Mouse (Mus musculus) limb, embryonic 12.5 days (tissue): ENCODE measurements around the gene Zfp398. TPM values are rescaled to one million over a fixed set of nuclear protein-coding genes. Genes with fewer than 3 reads are reported as not detected.

ENCODE experiments used
- ATAC-seq: fragments of 200-750 bp; cut with Nextera tagmentation; 2 replicates; pipeline ENCODE4 v1.8.0; 2017; ENCODE audit warnings: low read depth, moderate TSS enrichment; ENCODE audit not compliant: insufficient number of reproducible peaks, insufficient read depth, low FRiP score, low TSS enrichment
- H3K27ac ChIP-seq: fragments of 300-500 bp; sonication (generic); 2 replicates; pipeline ENCODE4 v1.5.1; 2016; ENCODE audit warnings: mild to moderate bottlenecking, moderate library complexity
- H3K27me3 ChIP-seq: fragments of 300-500 bp; sonication (generic); 2 replicates; pipeline ENCODE4 v1.6.1; 2016; ENCODE audit warnings: mild to moderate bottlenecking, moderate library complexity
- H3K36me3 ChIP-seq: fragments of 300-500 bp; sonication (generic); 2 replicates; pipeline ENCODE4 v1.6.1; 2016; ENCODE audit warnings: mild to moderate bottlenecking, moderate library complexity
- H3K4me1 ChIP-seq: fragments of 300-500 bp; sonication (generic); replicated peaks from 2 replicates; pipeline ENCODE4 v1.6.1; 2016
- H3K4me2 ChIP-seq: fragments of 300-500 bp; sonication (generic); 2 replicates; pipeline ENCODE4 v1.6.1; 2016; ENCODE audit warnings: mild to moderate bottlenecking, moderate library complexity
- H3K4me3 ChIP-seq: fragments of 300-500 bp; sonication (generic); replicated peaks from 2 replicates; pipeline ENCODE4 v1.5.1; 2016; ENCODE audit warnings: mild to moderate bottlenecking
- H3K9ac ChIP-seq: fragments of 300-500 bp; sonication (generic); replicated peaks from 2 replicates; pipeline ENCODE4 v1.6.1; 2016; ENCODE audit warnings: mild to moderate bottlenecking, moderate library complexity
- H3K9me3 ChIP-seq: fragments of 300-500 bp; sonication (generic); 2 replicates; pipeline ENCODE4 v1.6.1; 2016; ENCODE audit warnings: mild to moderate bottlenecking, moderate library complexity
- WGBS: fragments of 180-500 bp; shearing (Covaris S2); methylation state at CpG from one replicate; pipeline ENCODE4 v1.1.7; 2016; 5-methylcytosine and 5-hydroxymethylcytosine counted together
- polyA plus RNA-seq: library from polyadenylated mRNA; unstranded; fragments of >200 nt; fragmentation: Nextera tagmentation; extraction: Ambion mirVana; gene quantifications from 2 replicates; pipeline ENCODE4 v1.2.1, GENCODE M21; 2016

Zfp398 gene
- 10.7 and 11.8 TPM in 2 replicates for polyA plus RNA-seq

GRCm38 (mm10) chr6:47835482-47835983 is at the start of gene Zfp398:
Gene Zfp398 (plus strand): TSS chr6:47835661.
- peak within 1 kb of the TSS; percentile 93 for H3K4me3 ChIP-seq
- peak within 1 kb of the TSS; percentile 94 for H3K9ac ChIP-seq
- 0% methylated on average over 52 of the region's 52 CpGs for WGBS
- peak; percentile 93 for ATAC-seq
- H3K4me1 ChIP-seq, result peaks cover 7% of the 10 kb centered on the region; the same call in 1 of the 2 replicates
- H3K27me3 ChIP-seq, result no peaks in the 10 kb centered on the region
- peak within 1 kb of the TSS; percentile 75 for H3K4me2 ChIP-seq
- H3K27ac ChIP-seq, result peak within 1 kb of the TSS; percentile 96
- H3K36me3 ChIP-seq, result peaks cover 3% of the 10 kb centered on the region; the same call in 1 of the 2 replicates
- H3K9me3 ChIP-seq, result no peaks in the 10 kb centered on the region

- peak; percentile 91 for ATAC-seq
- Histone ChIP-seq H3K4me2 (peak overlapping the region; percentile 56), H3K4me1 (peaks cover 4% of the 10 kb centered on the region), H3K4me3 (peak overlapping the region; percentile 47), H3K9ac (peak overlapping the region; percentile 76), H3K27ac (peak overlapping the region; percentile 94), H3K27me3 (no peaks in the 10 kb centered on the region), H3K36me3 (no peaks in the 10 kb centered on the region), H3K9me3 (no peaks in the 10 kb centered on the region)
- WGBS, result 2% methylated on average over 18 of the region's 18 CpGs
Observed at GRCm38 (mm10) chr6:47787941-47788736, 47.3 kb upstream of the Zfp398 start.

DNA sequence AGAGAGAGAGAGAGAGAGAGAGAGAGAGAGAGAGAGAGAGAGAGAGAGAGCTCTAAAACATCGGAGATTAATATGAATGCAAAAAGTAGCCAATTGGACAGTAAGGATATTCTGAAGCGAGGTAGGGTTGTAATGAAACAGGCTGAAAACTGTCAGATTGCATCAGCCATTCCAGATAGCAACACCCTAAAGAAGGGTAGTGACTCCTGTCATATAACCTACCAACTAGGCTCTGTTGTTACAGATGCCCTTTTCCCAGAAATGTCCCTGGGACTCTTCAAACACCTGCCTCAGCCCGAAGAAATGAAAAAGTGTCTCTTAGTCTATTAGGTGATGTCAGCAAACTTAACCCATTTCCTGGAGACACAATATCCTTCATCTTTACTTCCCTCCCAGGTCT is 46.6 kb upstream of the Zfp398 start:
- Histone ChIP-seq H3K4me1 (peaks cover 4% of the 10 kb centered on the region), H3K4me3 (peak overlapping the region; percentile 47), H3K27ac (peak overlapping the region; percentile 94), H3K9me3 (no peaks in the 10 kb centered on the region), H3K36me3 (no peaks in the 10 kb centered on the region), H3K27me3 (no peaks in the 10 kb centered on the region), H3K9ac (peak overlapping the region; percentile 76), H3K4me2 (peak overlapping the region; percentile 56)
- 56% methylated on average over 3 of the region's 3 CpGs for WGBS
- no peak for ATAC-seq

- 48% methylated on average over 2 of the region's 2 CpGs for WGBS
- no peaks in the 10 kb centered on the region for H3K9me3 ChIP-seq
- H3K36me3 ChIP-seq, result peaks cover 15% of the 10 kb centered on the region
- ATAC-seq, result no peak
- H3K9ac ChIP-seq, result no peak overlapping the region
- H3K4me3 ChIP-seq, result no peak overlapping the region
- no peaks in the 10 kb centered on the region for H3K27me3 ChIP-seq
- H3K4me2 ChIP-seq, result no peak overlapping the region
- no peak overlapping the region for H3K27ac ChIP-seq
- H3K4me1 ChIP-seq, result peaks cover 4% of the 10 kb centered on the region
Observed at GRCm38 (mm10) chr6:47790745-47791144, 44.7 kb upstream of the Zfp398 start.

DNA sequence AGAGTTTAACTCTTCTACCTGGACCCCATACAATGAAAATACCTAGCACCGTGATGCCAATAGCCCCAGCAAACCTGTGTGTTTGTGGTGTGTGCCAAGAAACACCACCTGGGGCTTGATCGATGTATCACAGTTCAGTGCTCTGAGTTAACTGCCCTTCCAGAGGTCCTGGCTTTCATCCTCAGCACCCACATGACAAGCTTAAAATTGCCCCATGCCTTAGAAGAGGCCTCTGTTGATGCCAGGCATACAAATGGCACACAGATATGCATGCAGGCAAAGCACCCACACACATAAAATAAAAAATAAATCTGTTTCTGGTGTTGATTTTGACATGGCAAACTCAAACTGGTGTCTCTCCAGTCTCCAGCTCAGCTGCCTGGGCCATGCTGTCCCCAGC is 42.9 kb upstream of the Zfp398 start:
- Histone ChIP-seq H3K36me3 (peaks cover 31% of the 10 kb centered on the region), H3K4me2 (no peak overlapping the region), H3K4me3 (no peak overlapping the region), H3K27ac (no peak overlapping the region), H3K4me1 (peaks cover 4% of the 10 kb centered on the region), H3K9me3 (no peaks in the 10 kb centered on the region), H3K9ac (no peak overlapping the region), H3K27me3 (no peaks in the 10 kb centered on the region)
- WGBS, result 88% methylated on average over 2 of the region's 2 CpGs
- no peak for ATAC-seq

- Histone ChIP-seq H3K9ac (no peak overlapping the region), H3K27ac (no peak overlapping the region), H3K36me3 (peaks cover 38% of the 10 kb centered on the region), H3K4me3 (no peak overlapping the region), H3K4me2 (no peak overlapping the region), H3K9me3 (no peaks in the 10 kb centered on the region), H3K27me3 (no peaks in the 10 kb centered on the region), H3K4me1 (peaks cover 4% of the 10 kb centered on the region)
- ATAC-seq, result no peak
- WGBS, result 84% methylated on average over 5 of the region's 5 CpGs
Observed at GRCm38 (mm10) chr6:47793284-47793683, 42.2 kb upstream of the Zfp398 start.

GRCm38 (mm10) chr6:47794106-47794830 is 41.2 kb upstream of the Zfp398 start:
- WGBS, result 73% methylated on average over 10 of the region's 10 CpGs
- ATAC-seq, result no peak
- H3K4me1 ChIP-seq, result no peaks in the 10 kb centered on the region
- H3K36me3 ChIP-seq, result peaks cover 48% of the 10 kb centered on the region
- H3K9ac ChIP-seq, result no peak overlapping the region
- H3K4me3 ChIP-seq, result no peak overlapping the region
- no peak overlapping the region for H3K27ac ChIP-seq
- no peaks in the 10 kb centered on the region for H3K27me3 ChIP-seq
- no peak overlapping the region for H3K4me2 ChIP-seq
- no peaks in the 10 kb centered on the region for H3K9me3 ChIP-seq

- H3K9ac ChIP-seq, result no peak overlapping the region
- no peak for ATAC-seq
- no peak overlapping the region for H3K27ac ChIP-seq
- WGBS, result 60% methylated on average over 6 of the region's 6 CpGs
- peaks cover 96% of the 10 kb centered on the region for H3K36me3 ChIP-seq
- no peaks in the 10 kb centered on the region for H3K9me3 ChIP-seq
- no peak overlapping the region for H3K4me3 ChIP-seq
- no peak overlapping the region for H3K4me2 ChIP-seq
- H3K4me1 ChIP-seq, result no peaks in the 10 kb centered on the region
- no peaks in the 10 kb centered on the region for H3K27me3 ChIP-seq
Observed at GRCm38 (mm10) chr6:47799079-47799478, 36.4 kb upstream of the Zfp398 start.

GRCm38 (mm10) chr6:47805520-47805919 is 29.9 kb upstream of the Zfp398 start:
- no peaks in the 10 kb centered on the region for H3K9me3 ChIP-seq
- H3K36me3 ChIP-seq, result peaks cover 80% of the 10 kb centered on the region
- no peak overlapping the region for H3K27ac ChIP-seq
- ATAC-seq, result no peak
- no peaks in the 10 kb centered on the region for H3K27me3 ChIP-seq
- 87% methylated on average over 2 of the region's 2 CpGs for WGBS
- no peak overlapping the region for H3K4me2 ChIP-seq
- no peak overlapping the region for H3K9ac ChIP-seq
- H3K4me3 ChIP-seq, result no peak overlapping the region
- peaks cover 12% of the 10 kb centered on the region for H3K4me1 ChIP-seq

DNA sequence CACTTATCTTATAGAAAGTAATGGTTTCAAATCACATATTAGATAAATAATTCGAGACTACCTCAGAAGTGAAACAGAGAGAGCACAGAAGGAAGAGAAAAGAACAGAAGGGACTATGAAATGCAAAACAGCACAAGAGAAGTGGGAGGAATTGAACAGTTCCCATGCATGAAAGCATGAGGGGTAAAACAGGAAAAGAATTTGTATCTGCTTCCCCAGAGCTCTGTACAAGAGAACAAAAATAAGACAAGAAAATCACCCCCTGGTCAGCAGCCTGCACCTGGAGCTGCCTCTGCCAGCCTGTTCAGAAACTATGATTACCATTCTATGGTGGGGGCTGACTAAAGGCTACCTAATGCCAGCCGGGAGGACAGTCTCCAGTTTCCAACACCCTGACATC is 28.0 kb upstream of the Zfp398 start:
- 93% methylated on average over 2 of the region's 2 CpGs for WGBS
- Histone ChIP-seq H3K27ac (no peak overlapping the region), H3K4me3 (no peak overlapping the region), H3K36me3 (peaks cover 61% of the 10 kb centered on the region), H3K9ac (no peak overlapping the region), H3K27me3 (no peaks in the 10 kb centered on the region), H3K4me2 (no peak overlapping the region), H3K9me3 (no peaks in the 10 kb centered on the region), H3K4me1 (peaks cover 26% of the 10 kb centered on the region)
- ATAC-seq, result no peak

DNA sequence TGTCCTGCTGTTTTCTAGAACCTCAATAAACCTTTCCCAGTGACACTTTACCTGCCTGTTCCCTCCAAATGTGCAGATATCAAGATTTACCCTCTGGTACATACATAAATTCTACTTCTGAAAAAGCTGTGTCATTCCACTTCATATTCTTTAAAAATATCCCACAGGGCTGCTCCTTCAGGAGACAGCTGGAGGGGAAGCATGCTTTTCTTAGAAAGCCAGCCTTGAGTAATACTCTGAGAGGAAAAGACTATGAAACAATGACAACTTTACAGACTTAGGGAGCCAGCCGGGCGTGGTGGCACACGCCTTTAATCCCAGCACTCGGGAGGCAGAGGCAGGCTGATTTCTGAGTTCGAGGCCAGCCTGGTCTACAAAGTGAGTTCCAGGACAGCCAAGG is 26.9 kb upstream of the Zfp398 start:
- H3K9ac ChIP-seq, result no peak overlapping the region
- no peak for ATAC-seq
- H3K4me2 ChIP-seq, result no peak overlapping the region
- peaks cover 26% of the 10 kb centered on the region for H3K4me1 ChIP-seq
- 91% methylated on average over 5 of the region's 5 CpGs for WGBS
- no peaks in the 10 kb centered on the region for H3K9me3 ChIP-seq
- H3K36me3 ChIP-seq, result peaks cover 50% of the 10 kb centered on the region
- no peak overlapping the region for H3K27ac ChIP-seq
- H3K27me3 ChIP-seq, result no peaks in the 10 kb centered on the region
- H3K4me3 ChIP-seq, result no peak overlapping the region
